Mouse (Mus musculus) megakaryocyte-erythroid progenitor cell, adult 5 weeks (primary cell): ENCODE results near the gene Rnase2b. TPM values are rescaled to one million over a fixed set of nuclear protein-coding genes. Genes with fewer than 3 reads are reported as not detected.

Experiments used
- polyA plus RNA-seq: library from polyadenylated mRNA; stranded (reverse); fragments of >175 nt; gene quantifications from 2 replicates; pipeline ENCODE4 v1.2.3, GENCODE M21; 2012

The Rnase2b gene
- not detected in 2 replicates for polyA plus RNA-seq

GRCm38 (mm10) chr14:51161976-51162375 is at the start of gene Rnase2b:
Rnase2b (plus strand) TSS chr14:51162260.

GRCm38 (mm10) chr14:51113916-51114560 is 48.0 kb upstream of the Rnase2b start, which contains the start of gene Eddm3b:
Eddm3b (plus strand) TSS chr14:51114426.

GRCm38 (mm10) chr14:51146685-51147084 is 15.4 kb upstream of the Rnase2b start, which contains the start of gene Rnase1:
Rnase1 (minus strand) TSS chr14:51146785.

GRCm38 (mm10) chr14:51199098-51200023 is 37.3 kb downstream of the Rnase2b start, which contains the start of gene Ang2:
Ang2 (minus strand) TSS chr14:51199148.

GRCm38 (mm10) chr14:51203115-51203514 is 41.1 kb downstream of the Rnase2b start, which contains the start of gene Ear14:
Ear14 (plus strand) TSS chr14:51203391.

Other genes starting within 250 kb of the Rnase2b start
- 62.9 and 65.3 TPM in 2 replicates for gene Osgep, start 237.4 kb upstream of the Rnase2b start, polyA plus RNA-seq
- gene Apex1, start 237.3 kb upstream of the Rnase2b start, polyA plus RNA-seq = 152 and 183 TPM in 2 replicates
- gene Pip4p1, start 231.4 kb upstream of the Rnase2b start, polyA plus RNA-seq = 97.7 and 140 TPM in 2 replicates
- gene Pnp, start 231.2 kb upstream of the Rnase2b start, polyA plus RNA-seq = 4.1 and 6.2 TPM in 2 replicates
- 3.0 and 6.9 TPM in 2 replicates for gene Gm49342, start 217.7 kb upstream of the Rnase2b start, polyA plus RNA-seq
- 0.09 and 0.71 TPM in 2 replicates for gene Pnp2, start 206.3 kb upstream of the Rnase2b start, polyA plus RNA-seq
- 0.11 TPM in 1 of 2 replicates, not detected in the other for gene Rnase10, start 154.5 kb upstream of the Rnase2b start, polyA plus RNA-seq
- not detected in 2 replicates for gene Rnase9, start 120.4 kb upstream of the Rnase2b start, polyA plus RNA-seq
- not detected in 2 replicates for gene Rnase11, start 112.1 kb upstream of the Rnase2b start, polyA plus RNA-seq
- gene Rnase12, start 104.6 kb upstream of the Rnase2b start, polyA plus RNA-seq = 0.18 TPM in 1 of 2 replicates, not detected in the other
- not detected in 2 replicates for gene Olfr750, start 87.8 kb upstream of the Rnase2b start, polyA plus RNA-seq
- gene Rnase4, start 71.2 kb upstream of the Rnase2b start, polyA plus RNA-seq = 0.25 and 0.35 TPM in 2 replicates
- 0.15 TPM in 1 of 2 replicates, not detected in the other for gene Ang, start 71.1 kb upstream of the Rnase2b start, polyA plus RNA-seq
- not detected in 2 replicates for gene Eddm3b, start 47.8 kb upstream of the Rnase2b start, polyA plus RNA-seq
- 1.7 TPM in 2 replicates for gene Rnase6, start 38.4 kb upstream of the Rnase2b start, polyA plus RNA-seq
- gene Rnase1, start 15.5 kb upstream of the Rnase2b start, polyA plus RNA-seq = not detected in 2 replicates
- gene Ang2, start 36.9 kb downstream of the Rnase2b start, polyA plus RNA-seq = not detected in 2 replicates
- not detected in 2 replicates for gene Ear14, start 41.1 kb downstream of the Rnase2b start, polyA plus RNA-seq
- not detected in 2 replicates for gene Rnase2a, start 93.9 kb downstream of the Rnase2b start, polyA plus RNA-seq
- not detected in 2 replicates for gene Gm7247, start 199.5 kb downstream of the Rnase2b start, polyA plus RNA-seq
- gene Vmn2r88, start 248.6 kb downstream of the Rnase2b start, polyA plus RNA-seq = not detected in 2 replicates